Mouse (Mus musculus): ENCODE measurements at regions not wholly inside any gene's neighbourhood (a gene's known extent, or its start where the extent isn't known, plus 50 kb on each side); places are given as distances from the start of the nearest gene placed in this dataset.
"Not testable (repeated sequence)": the region's sequence is repeated elsewhere in the genome, so short reads cannot be mapped to it uniquely, and the experiment has no call there.

DNA sequence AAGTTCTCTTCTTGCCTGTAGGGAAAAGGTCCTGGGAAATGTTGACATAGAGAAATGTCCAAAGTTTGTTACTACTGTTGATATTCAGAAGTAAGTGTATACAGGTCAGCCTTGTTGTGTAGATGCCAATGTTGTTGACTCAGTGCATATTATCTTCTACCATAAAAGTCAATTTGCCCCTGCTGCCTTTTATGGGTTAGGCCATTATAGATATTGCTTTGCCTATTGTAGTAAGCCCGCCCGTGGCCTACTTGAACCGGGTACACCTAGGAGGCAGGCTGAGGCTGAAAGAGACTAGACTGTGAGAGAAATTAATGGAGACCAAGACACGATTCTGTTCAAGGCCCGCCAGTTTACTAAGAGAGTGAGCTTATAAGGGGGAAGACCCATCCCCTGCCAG, 92.3 kb downstream of the Prl2c2 start:
- 85% methylated on average over 5 of the region's 5 CpGs for WGBS
- H3K4me3 ChIP-seq (ENCODE audit: low read length): no peak overlapping the region
- H3K27ac ChIP-seq: no peak overlapping the region
- no peaks in the 10 kb centered on the region for H3K4me1 ChIP-seq (ENCODE audit: insufficient read depth, low read length)
- ATAC-seq (no peak), DNase-seq (ENCODE audit: low spot score) (no peak)
- peaks cover 27% of the 10 kb centered on the region for H3K9me3 ChIP-seq (ENCODE audit: low read length)
- H3K27me3 ChIP-seq (ENCODE audit: insufficient read depth, low read length): no peaks in the 10 kb centered on the region
- H3K4me2 ChIP-seq (ENCODE audit: low read depth, low read length): no peak overlapping the region
- H3K36me3 ChIP-seq (ENCODE audit: insufficient read depth, low read length): no peaks in the 10 kb centered on the region
- H3K9ac ChIP-seq (replicated peaks; ENCODE audit: low read length): no peak overlapping the region
- no peak for TF ChIP-seq CTCF (IDR thresholded peaks at IDR 0.05; ENCODE audit: low read depth)

DNA sequence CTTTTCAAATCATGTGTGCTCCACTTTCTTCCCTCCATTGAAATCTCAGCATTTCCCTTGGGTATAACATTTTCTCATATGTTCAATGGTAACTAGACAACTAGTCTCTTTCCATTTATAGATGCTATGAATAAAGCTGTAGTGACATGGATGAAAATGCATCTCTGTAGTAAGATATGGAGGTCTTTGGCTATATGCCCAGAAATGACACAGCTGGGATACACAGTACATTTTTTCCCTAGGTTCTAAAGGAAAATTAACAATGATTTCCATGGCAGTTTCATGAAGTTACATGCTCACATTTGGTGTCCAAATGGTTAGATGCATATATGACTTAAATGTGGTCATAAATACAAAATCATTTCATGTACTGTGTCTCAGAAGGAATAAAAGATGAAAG, 99.0 kb downstream of the Prl2c2 start:
- Histone ChIP-seq H3K4me3 (ENCODE audit: low read length) (no peak overlapping the region), H3K4me1 (ENCODE audit: insufficient read depth, low read length) (no peaks in the 10 kb centered on the region), H3K36me3 (ENCODE audit: insufficient read depth, low read length) (no peaks in the 10 kb centered on the region), H3K27me3 (ENCODE audit: insufficient read depth, low read length) (no peaks in the 10 kb centered on the region), H3K9ac (replicated peaks; ENCODE audit: low read length) (no peak overlapping the region), H3K9me3 (ENCODE audit: low read length) (peaks cover 46% of the 10 kb centered on the region), H3K27ac (no peak overlapping the region), H3K4me2 (ENCODE audit: low read depth, low read length) (no peak overlapping the region)
- no peak for TF ChIP-seq CTCF (IDR thresholded peaks at IDR 0.05; ENCODE audit: low read depth)
- ATAC-seq: no peak
- no peak for DNase-seq (ENCODE audit: low spot score)

DNA sequence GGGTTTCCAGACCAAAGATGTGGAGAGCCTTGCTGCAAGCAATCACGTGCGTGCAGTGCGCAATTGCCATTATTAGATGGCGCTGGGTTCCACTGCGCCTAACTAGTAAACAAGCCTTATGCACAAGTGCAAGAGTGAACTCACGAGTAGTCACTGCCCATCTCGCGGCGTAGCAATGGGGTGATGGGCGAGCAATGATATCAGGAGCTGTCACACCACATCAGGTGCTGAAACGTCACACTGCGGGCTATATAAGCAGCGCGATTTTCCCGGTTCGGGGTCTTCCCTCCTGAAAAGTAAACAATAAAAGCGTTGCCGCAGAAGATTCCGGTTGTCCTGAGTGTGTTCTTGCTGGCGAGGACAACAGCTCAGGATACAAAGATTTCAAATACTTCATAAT, 89.8 kb upstream of the Prl2c3 start:
- not testable (repeated sequence) for H3K4me2 ChIP-seq (ENCODE audit: low read depth, low read length); H3K4me1 ChIP-seq (ENCODE audit: insufficient read depth, low read length); DNase-seq (ENCODE audit: low spot score); H3K27ac ChIP-seq; H3K9ac ChIP-seq (replicated peaks; ENCODE audit: low read length); ATAC-seq; H3K4me3 ChIP-seq (ENCODE audit: low read length); H3K36me3 ChIP-seq (ENCODE audit: insufficient read depth, low read length); H3K27me3 ChIP-seq (ENCODE audit: insufficient read depth, low read length)
- WGBS: 87% methylated on average over 20 of the region's 20 CpGs
- H3K9me3 ChIP-seq (ENCODE audit: low read length): peaks cover 21% of the 10 kb centered on the region

DNA sequence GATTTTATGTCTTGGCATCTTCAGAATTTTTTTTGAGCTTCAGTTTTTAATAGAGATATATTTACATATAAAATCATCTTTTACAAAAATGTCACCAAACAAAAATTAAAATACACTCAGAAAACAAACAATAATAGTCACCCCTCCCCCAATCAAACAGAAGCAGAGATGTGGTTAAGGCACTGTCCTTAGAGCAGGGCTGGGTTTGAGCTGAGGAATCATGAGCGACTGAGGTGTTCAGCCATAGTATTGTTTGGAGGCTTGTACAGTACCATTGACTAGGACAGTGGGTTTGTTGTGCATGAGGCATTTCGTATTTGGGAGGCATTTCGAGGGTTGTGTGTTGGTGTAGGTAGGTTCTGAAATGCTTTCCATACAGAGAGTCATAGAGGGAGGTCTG, 79.6 kb upstream of the Prl2c3 start:
- H3K36me3 ChIP-seq (ENCODE audit: insufficient read depth, low read length); H3K4me3 ChIP-seq (ENCODE audit: low read length); H3K27me3 ChIP-seq (ENCODE audit: insufficient read depth, low read length); H3K4me2 ChIP-seq (ENCODE audit: low read depth, low read length); H3K27ac ChIP-seq; DNase-seq (ENCODE audit: low spot score); H3K9ac ChIP-seq (replicated peaks; ENCODE audit: low read length); ATAC-seq; H3K4me1 ChIP-seq (ENCODE audit: insufficient read depth, low read length): not testable (repeated sequence)
- peaks cover 22% of the 10 kb centered on the region for H3K9me3 ChIP-seq (ENCODE audit: low read length)
- 67% methylated on average over 2 of the region's 3 CpGs for WGBS

- H3K9ac ChIP-seq (replicated peaks; ENCODE audit: low read length); H3K4me3 ChIP-seq (ENCODE audit: low read length); H3K4me1 ChIP-seq (ENCODE audit: insufficient read depth, low read length); H3K4me2 ChIP-seq (ENCODE audit: low read depth, low read length); H3K27me3 ChIP-seq (ENCODE audit: insufficient read depth, low read length); H3K27ac ChIP-seq; DNase-seq (ENCODE audit: low spot score); H3K36me3 ChIP-seq (ENCODE audit: insufficient read depth, low read length): not testable (repeated sequence)
- 79% methylated on average over 1 of the region's 1 CpGs for WGBS
- ATAC-seq: 0 out of 2 replicates have a peak, but pooled peaks have one; percentile 21
- peaks cover 27% of the 10 kb centered on the region for H3K9me3 ChIP-seq (ENCODE audit: low read length)
These were observed 65.1 kb upstream of the Prl2c3 start for GRCm38 (mm10) chr13:12864946-12865345.

DNA sequence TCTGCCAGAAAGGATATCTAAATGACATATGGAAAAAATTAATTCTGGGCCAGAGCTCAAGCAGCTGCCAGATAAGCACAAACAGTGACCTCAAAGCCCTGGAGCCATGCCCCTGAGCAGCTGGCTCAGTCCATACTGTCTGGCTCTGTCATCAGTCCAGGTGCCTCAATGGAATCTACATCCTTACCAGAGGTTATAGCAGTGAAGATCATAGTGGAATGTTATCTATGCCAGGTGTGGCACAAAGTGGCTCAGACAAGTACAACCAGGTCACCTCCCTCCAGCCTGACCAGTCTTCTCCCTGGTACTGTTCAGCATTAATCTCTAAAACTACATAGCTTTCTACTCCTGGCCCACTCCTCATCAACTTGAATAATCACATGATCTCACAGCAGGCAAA, 64.4 kb upstream of the Prl2c3 start:
- no peak overlapping the region for H3K27ac ChIP-seq
- TF ChIP-seq CTCF (IDR thresholded peaks at IDR 0.05; ENCODE audit: low read depth): no peak
- no peak overlapping the region for H3K4me3 ChIP-seq (ENCODE audit: low read length)
- no peak overlapping the region for H3K9ac ChIP-seq (replicated peaks; ENCODE audit: low read length)
- H3K27me3 ChIP-seq (ENCODE audit: insufficient read depth, low read length): no peaks in the 10 kb centered on the region
- peak; percentile 45; the same call in 1 of the 2 replicates for ATAC-seq
- H3K4me2 ChIP-seq (ENCODE audit: low read depth, low read length): no peak overlapping the region
- peaks cover 27% of the 10 kb centered on the region for H3K9me3 ChIP-seq (ENCODE audit: low read length)
- H3K4me1 ChIP-seq (ENCODE audit: insufficient read depth, low read length): no peaks in the 10 kb centered on the region
- no peak for DNase-seq (ENCODE audit: low spot score)
- H3K36me3 ChIP-seq (ENCODE audit: insufficient read depth, low read length): no peaks in the 10 kb centered on the region

- H3K9ac ChIP-seq (replicated peaks; ENCODE audit: low read length); ATAC-seq; H3K4me1 ChIP-seq (ENCODE audit: insufficient read depth, low read length); H3K4me2 ChIP-seq (ENCODE audit: low read depth, low read length); H3K4me3 ChIP-seq (ENCODE audit: low read length); DNase-seq (ENCODE audit: low spot score); H3K27ac ChIP-seq; H3K27me3 ChIP-seq (ENCODE audit: insufficient read depth, low read length); H3K36me3 ChIP-seq (ENCODE audit: insufficient read depth, low read length): not testable (repeated sequence)
- WGBS: 88% methylated on average over 7 of the region's 7 CpGs
- H3K9me3 ChIP-seq (ENCODE audit: low read length): peaks cover 33% of the 10 kb centered on the region
These were observed 63.7 kb upstream of the Prl2c3 start for GRCm38 (mm10) chr13:12863542-12863941.

DNA sequence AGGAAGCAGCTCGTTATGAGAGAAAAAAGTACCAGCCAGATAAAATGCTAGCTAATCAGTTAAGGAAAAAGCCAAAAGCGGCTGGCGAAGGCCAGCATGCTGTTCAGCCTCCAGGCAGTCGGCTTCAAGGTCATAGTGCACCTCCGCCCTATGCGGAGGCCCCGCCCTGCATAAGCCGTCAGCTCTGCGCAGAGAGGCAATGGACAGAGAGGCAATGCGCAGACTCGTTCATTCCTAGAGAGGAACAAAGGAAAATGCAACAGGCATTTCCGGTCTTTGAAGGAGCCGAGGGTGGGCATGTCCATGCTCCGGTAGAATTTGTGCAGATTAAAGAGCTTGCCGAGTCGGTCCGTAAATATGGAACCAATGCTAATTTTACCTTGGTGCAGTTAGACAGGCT, 61.1 kb upstream of the Prl2c3 start:
- 97% methylated on average over 16 of the region's 17 CpGs for WGBS

GRCm38 (mm10) chr13:12859930-12860329, 60.1 kb upstream of the Prl2c3 start:
- not testable (repeated sequence) for H3K27me3 ChIP-seq (ENCODE audit: insufficient read depth, low read length); DNase-seq (ENCODE audit: low spot score); H3K36me3 ChIP-seq (ENCODE audit: insufficient read depth, low read length); H3K27ac ChIP-seq; H3K4me2 ChIP-seq (ENCODE audit: low read depth, low read length); H3K4me1 ChIP-seq (ENCODE audit: insufficient read depth, low read length); ATAC-seq; H3K4me3 ChIP-seq (ENCODE audit: low read length); H3K9ac ChIP-seq (replicated peaks; ENCODE audit: low read length)
- peaks cover 33% of the 10 kb centered on the region for H3K9me3 ChIP-seq (ENCODE audit: low read length)
- 96% methylated on average over 19 of the region's 19 CpGs for WGBS

More for the DNA sequence above, 61.1 kb upstream of the Prl2c3 start:
- not testable (repeated sequence) for H3K4me1 ChIP-seq (ENCODE audit: insufficient read depth, low read length); ATAC-seq; H3K27ac ChIP-seq; H3K4me3 ChIP-seq (ENCODE audit: low read length); H3K36me3 ChIP-seq (ENCODE audit: insufficient read depth, low read length); H3K4me2 ChIP-seq (ENCODE audit: low read depth, low read length); H3K9ac ChIP-seq (replicated peaks; ENCODE audit: low read length); DNase-seq (ENCODE audit: low spot score); H3K27me3 ChIP-seq (ENCODE audit: insufficient read depth, low read length)
- H3K9me3 ChIP-seq (ENCODE audit: low read length): peaks cover 36% of the 10 kb centered on the region
